Mouse (Mus musculus): Measurements from ENCODE around the gene Ttc21a.

DNA sequence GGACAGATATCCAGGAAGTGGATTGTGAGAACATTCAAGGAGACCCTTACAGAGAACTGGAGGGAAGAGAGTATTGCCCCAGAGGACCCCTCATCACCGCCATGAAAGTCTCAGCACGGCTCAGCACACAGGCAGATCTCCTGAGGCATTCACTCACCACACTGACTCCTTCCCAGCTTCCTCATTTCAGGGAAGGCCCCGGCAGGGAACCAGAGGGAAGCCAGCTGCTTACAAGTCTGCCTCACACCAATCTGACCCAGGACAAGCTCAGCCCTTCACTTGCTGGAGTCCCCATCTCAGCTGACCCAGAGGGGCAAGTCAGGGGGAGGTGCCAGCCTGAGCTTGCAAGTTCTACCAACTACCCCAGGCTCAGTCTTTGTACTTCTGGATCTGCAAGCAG lies 11.4 kb downstream of the Ttc21a start:
- TF ChIP-seq CTCF (IDR thresholded peaks at IDR 0.05 in 2 of 3, conservative IDR thresholded peaks at IDR 0.05 in 1 of 3; ENCODE audit: control insufficient read depth in 1 of 3, insufficient read depth in 1 of 3, low read depth in 2 of 3, low read length in 3 of 3, poor library complexity in 1 of 3, severe bottlenecking in 1 of 3) (no peak), RAD21 (IDR thresholded peaks at IDR 0.05; ENCODE audit: low read depth, low read length) (no peak), EP300 (IDR thresholded peaks at IDR 0.05; ENCODE audit: low read depth in 1 of 2, low read length in 2 of 2) (no peak), POLR2A (IDR thresholded peaks at IDR 0.05; ENCODE audit: control insufficient read depth in 1 of 2, insufficient read depth in 1 of 2, low read depth in 1 of 2, low read length in 2 of 2, poor library complexity in 1 of 2) (no peak), TCF12 (IDR thresholded peaks at IDR 0.05; ENCODE audit: low read depth, low read length) (no peak), UBTF (IDR thresholded peaks at IDR 0.05; ENCODE audit: borderline replicate concordance, insufficient read depth, low read depth, low read length) (no peak), RCOR1 (IDR thresholded peaks at IDR 0.05; ENCODE audit: low read depth, low read length) (no peak), GATA1 (IDR thresholded peaks at IDR 0.05; ENCODE audit: low read depth, low read length) (no peak), ZMIZ1 (IDR thresholded peaks at IDR 0.05; ENCODE audit: low read depth, low read length) (no peak), TBP (IDR thresholded peaks at IDR 0.05; ENCODE audit: low read depth, low read length) (no peak), NELFE (IDR thresholded peaks at IDR 0.05; ENCODE audit: low read depth, low read length) (no peak), MAFK (IDR thresholded peaks at IDR 0.05; ENCODE audit: borderline replicate concordance, low read depth, low read length) (no peak), ETS1 (IDR thresholded peaks at IDR 0.05; ENCODE audit: low read depth, low read length) (no peak), E2F4 (IDR thresholded peaks at IDR 0.05; ENCODE audit: borderline replicate concordance, low read depth, low read length) (no peak)
